Mouse (Mus musculus): ENCODE data around the gene Plekhg5.
A peak's percentile ranks its signal among the peaks of the same experiment; 100 is the strongest.

Gene Plekhg5

DNA sequence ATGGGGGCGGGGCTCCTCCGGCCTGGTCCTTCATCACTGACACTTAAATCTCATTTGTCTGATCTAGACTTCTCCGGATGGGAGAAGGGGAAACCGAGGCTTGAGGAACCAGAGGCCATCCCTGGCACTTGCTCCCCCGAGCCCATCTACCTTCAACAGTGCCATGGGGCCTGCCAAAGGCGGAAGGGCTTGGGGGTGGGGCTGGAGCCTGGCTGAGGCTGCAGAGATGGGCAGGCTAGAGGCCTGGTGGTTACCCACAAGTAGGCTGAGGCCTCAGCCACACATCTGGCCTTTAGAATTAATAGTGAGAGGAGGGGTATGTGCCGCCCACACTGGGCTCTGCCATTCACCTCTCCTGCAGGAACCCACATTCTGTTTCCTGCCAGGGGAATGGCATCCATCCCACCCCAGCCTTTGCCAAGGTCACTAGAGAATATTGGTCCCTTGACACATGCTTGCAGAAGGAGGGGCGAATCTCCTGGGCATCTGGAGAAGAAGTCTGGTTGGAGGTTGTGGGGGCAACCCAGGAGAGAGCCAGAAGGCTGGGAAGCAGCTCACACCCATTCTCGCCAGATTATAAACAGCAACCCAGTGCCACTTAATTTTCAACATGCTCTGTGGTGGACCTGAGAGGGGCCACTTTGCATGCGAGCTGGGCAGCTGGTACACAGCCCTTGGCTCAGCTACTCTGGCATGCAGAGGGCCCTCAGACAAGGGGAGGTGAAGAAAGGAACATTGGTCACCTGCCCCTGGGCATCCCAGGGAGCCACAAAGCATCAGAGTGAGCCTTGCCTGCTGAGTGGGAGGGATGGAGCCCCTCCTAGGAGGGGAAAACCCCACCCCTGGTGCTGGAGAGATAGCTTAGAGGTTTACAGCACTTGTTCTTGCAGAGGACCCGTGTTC, 1.6 kb upstream of the Plekhg5 start:
- no peak for DNase-seq

DNA sequence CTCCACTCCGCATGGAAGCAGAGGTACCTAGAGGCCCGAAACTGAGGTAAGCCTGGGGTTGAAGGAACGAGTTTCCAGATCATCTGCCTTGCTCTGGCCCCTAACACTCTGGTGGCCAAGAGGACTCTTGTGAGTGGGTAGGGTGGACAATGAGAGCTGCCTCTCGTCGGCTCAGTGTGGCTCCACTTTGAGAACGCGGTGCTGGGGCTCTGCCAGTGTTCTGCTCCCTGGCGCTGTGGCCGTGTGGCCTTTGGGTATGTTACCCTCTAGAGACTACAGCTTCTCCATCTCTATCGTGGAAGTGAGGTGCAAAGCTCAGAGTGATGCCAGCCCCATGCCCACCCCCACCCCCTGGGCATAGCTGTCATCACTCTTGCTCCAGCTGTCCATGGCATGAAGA, 357 bp downstream of the Plekhg5 start:
- no peak for DNase-seq

GRCm38 (mm10) chr4:152073715-152074114, 1.4 kb downstream of the Plekhg5 start:
- DNase-seq = no peak

DNA sequence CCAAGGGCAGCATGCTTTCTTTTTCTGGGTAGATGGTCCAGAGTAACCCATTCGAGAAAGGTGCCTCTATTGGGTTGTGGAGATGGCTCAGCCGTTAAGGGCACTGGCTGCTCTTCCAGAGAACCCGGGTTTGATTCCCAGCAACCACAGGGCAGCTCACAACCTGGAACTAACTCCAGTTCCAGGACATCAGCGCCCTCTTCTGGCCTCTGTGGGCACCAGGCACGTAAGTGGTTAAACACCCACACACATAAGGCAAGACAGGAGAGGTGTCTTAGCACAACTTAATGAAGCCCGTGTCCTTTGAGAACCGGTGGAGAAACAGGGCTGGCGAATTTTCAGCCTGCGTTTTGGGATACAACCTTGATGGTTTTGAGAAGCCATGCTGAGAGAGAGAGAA, 2.2 kb downstream of the Plekhg5 start:
- DNase-seq = no peak

- no peak for DNase-seq
These were observed 4.9 kb downstream of the Plekhg5 start for GRCm38 (mm10) chr4:152077191-152077590.

DNA sequence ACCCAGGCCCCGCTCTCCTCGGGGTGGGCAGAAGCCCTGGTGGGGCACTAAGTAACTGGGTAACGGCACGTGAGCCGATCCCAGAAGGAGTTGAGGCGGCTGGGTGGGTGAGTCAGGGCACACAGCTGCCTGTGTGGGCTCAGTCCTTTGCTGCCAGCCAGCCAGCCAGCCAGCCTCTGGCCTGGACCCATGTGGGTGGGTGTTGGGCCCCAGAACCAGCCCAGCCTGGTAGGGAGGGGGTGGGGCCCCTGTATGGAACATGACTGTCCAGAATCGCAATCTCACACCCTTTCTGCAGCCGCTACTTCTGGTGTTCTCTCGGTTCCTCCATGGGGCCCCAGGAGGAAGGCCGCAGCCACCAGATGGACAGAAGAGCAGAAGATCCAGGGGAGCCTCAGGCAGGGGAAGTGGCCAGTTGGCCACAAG, 5.8 kb downstream of the Plekhg5 start:
- no peak for DNase-seq

DNA sequence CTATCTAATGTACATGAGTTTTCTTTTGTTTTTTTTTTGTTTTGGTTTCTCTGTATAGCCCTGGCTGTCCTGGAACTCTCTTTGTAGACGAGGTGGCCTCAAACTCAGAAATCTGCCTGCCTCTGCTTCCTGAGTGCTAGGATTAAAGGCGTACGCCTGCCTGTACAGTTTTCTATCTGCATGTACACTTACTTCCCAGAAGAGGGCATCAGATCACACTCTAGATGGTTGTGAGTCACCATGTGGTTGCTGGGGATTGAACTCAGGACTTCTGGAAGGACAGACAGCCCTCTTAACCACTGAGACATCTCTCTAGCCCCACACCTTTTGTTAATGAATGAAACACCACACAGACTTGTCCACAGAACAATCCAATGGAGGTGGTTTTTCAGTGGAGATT, 7.0 kb downstream of the Plekhg5 start:
- DNase-seq = no peak

- DNase-seq = no peak
These were observed 7.6 kb downstream of the Plekhg5 start for GRCm38 (mm10) chr4:152079931-152080330.

DNA sequence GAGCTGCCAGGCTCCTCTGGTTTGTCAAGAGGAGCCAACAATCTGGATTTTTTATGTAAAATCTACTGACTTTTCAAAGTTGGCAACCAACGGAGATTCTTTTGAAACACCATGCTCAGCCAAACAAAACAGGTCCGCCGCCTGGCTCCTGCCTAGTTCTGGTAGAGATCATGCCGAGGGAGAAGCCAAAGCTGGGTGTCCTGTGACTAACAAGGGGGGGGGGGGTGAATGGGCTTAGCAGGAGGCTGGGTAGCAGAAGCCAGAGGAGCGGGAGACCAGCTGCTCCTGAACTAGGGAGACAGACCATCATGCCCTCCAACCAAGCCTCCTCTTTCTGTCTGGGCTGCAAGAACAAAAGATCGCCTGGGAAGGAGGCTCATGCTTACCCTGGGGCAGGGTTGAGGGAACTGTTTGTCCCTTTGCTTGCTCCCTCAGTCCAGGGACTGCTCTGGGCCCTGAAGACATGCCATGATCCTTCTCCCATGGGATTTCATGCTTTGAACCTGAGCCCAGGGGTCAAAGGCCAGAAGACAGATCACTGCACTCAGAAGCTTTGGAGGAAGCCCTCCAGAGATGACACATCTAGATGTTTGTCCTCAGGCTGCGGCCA, 11.4 kb downstream of the Plekhg5 start:
- DNase-seq = no peak

- DNase-seq = no peak
These were observed 12.3 kb downstream of the Plekhg5 start for GRCm38 (mm10) chr4:152084616-152085015.

DNA sequence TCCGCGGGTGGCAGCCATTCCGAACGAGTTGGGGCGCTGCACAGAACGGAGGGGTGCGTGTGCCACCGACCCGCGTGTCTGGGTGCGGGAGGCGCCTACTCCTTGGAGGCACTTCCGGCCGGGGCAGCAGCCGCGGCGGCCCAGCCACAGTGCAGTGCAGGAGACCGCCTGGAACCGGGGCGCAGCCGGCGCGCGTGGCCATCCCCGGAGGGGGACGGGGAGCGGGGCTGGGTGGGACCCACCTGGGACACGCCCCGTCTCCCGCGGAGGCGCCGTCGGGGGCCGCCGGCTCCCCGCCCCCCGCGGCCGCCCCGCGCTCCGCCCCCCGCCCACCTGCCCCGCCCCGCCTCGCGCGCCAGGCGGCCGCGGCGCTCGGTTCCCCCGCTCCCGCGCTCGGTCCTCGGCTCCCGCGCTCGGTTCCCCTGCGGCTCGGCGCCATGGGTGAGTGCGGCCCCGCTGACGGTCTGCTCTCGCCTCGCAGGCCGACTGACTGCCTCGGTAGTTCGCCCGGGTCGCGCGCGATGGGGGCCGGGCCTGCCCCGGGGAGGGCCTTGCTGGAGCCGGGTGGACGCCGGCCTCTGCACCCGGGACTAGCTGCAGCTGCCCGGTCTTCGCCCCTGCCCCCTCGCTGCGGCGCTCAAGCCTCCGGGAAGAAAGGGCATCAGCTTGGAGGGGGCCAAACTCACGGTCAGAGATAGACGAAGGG, 14.4 kb downstream of the Plekhg5 start:
- peak; percentile 73 for DNase-seq

DNA sequence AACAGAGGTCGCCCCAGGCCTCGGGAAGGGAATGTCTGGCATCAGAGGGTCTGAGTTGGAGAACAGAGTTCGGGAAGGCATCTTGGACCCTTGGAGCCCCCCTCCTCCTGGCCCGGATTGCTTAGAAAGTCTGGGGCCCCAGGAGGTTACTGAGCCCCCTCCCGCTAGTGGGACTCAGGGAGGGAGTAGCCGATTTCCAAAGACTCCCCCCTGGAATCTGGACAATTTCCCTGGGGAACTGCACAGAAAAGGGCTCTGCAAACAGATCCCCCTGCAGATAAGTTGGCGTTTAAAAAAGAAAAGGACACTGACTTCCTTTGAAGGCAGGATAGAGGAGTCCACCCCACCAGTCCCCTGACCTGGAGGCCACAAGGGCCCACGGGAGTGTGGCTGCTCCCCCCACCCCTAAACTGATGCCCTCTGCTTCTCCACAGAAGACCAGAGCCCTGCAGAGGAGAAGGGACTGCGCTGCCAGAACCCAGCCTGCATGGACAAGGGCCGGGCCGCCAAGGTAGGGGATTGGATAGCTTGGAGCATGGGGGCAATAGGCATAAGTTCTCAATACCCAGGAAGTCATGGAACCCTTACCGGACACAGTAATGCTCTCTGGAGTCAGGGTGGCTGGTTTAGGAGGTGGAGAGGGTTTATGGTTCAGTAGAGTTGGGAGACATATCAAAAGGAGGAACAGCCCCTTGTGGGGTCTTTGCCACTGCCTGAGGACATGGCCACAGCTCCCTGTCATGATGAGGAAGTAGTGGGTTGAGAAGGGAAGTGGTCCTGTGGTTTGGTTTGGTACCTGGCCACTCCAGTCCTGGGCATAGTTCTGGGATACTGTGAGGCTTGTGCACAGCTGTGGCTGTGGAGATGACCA, 15.1 kb downstream of the Plekhg5 start:
- DNase-seq = no peak

DNA sequence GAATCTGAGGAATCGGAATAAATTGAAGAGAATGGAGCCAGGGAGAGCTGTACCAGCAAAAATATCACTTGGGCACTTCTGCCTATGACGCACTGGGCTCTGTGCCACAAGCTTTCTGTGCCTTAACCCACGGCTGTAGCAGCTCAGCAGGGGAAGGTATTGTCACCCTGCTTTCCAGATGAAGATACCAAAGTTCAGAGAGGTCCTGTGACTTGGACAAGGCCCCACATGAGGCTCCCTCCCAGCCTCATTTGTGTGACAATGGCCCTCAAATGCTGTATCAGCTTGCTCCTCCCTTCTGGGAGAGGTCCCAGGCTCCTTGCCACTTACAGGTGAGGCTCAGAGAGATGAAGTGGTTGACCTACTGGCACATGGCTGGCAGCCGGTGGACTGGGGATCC, 15.8 kb downstream of the Plekhg5 start:
- peak; percentile 40 for DNase-seq

DNA sequence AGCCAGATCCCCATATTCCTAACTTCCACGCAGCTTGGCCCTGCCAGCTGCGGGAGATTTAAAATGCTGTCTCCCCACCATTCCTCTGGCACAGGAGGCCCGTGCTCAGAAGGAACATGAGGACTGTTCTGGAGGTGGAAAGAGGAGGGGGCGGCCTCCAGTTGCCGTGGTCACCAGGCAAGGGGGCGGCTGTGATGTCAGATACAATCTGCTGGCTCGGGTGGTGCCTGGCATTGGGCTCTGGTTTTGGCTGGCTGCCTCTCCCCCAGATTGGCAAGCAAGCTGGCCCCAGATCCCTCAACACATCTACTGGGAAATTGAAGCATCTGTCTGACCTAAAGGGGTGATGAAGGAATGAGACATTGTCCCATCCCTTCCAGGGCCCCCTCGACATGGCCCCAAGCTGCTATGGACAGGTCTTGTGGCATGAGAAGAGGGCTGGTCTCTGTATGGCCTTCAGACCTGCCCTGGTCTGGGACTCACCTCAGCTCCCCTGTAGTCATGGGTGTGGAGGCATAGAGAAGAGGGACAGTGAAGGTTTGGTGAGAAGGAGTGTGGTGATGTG, 16.3 kb downstream of the Plekhg5 start:
- no peak for DNase-seq

GRCm38 (mm10) chr4:152090191-152090590, 17.9 kb downstream of the Plekhg5 start:
- DNase-seq = no peak

DNA sequence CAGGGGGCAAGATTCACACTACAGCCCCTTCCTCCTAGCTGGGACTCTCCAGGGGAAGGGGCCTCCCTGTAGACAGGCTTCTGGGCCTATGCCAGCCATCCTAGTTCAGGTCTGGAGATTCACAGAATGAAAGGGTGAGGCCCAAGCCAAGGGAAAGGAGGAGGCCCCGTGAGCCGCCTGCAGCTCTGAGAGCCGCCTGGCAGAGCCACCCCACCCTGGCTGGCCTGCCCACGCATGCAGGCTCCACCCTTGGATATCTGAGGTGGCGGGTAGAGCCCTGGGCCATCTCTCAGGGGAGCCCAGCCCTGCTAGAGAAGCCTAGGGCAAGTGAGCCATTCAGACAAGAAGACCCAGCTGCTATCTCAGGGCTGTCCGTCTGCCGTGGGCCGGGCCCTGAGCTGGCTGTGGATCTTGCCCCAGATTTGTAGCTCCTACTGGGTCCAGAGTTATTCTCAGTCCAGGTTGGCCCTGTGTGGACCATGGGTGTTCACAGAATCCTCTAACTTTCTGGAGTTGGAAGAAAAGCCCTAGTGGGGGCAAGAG, 20.5 kb downstream of the Plekhg5 start:
- no peak for DNase-seq

DNA sequence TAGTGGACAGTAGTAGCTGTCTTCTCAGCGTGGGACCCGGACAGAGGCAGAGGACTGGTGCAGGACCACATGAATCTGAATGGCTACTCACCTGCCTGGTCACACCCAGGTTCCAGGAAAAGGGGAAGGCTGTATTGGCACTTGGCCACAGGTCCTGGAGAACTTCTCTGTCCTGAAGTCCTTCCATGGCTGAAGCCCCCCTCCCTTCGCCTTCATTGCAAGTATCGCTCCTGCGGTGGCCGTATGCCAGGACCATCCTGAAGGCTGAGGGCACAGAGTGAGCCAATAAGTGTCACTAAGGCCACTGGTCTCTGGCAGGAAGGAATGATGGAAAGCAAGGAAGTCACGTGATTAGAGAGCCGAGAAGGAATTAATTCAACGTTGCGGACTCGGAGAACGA, 21.9 kb downstream of the Plekhg5 start:
- no peak for DNase-seq

DNA sequence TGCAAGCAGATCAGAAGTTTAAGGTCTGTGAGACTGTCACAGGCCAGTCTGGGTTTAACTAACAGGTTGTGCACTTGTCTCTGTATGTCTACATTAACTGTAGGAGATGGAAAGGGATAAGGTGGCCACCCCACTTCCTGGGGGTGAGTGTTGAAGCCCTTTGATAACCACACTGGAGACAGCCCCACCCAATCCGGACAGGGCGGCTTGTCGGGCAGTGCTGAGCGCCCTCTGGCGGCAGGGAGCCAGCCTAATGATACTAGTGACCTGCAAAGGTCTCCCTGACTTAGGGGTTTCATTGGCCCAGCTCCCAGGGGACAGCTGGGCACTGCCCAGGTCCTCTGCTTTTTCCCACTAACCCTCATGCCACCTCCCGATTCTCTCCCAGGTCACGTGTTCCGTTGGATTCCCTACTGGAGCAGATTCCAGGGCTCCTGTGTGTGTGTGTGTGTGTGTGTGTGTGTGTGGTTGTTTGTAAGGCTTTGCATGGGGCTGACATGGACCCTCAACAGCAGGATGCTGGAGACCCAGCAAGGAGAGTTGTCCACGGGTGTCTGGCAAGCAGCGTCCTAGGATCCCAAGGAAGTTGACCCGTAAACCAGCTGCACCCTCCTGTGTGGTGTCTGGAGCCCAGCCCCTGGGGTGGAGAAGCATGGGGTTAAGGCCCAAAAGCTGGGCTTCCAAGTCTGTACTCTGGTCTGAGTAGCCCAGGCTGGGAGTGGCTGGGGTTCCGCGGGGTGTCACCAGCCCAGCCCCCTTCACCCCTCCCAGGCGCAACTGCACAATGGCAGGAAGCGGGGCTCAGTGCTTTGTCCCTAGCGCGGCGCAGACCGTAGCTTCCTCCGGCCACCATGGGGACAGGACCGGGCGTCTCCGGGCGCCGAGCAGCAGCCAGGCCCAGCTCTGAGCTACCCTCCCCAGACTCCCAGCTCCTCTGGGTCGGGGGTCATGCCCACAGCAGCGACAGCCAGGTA, 23.9 kb downstream of the Plekhg5 start:
- peak; percentile 86 for DNase-seq

GRCm38 (mm10) chr4:152096927-152097326, 24.6 kb downstream of the Plekhg5 start:
- no peak for DNase-seq

GRCm38 (mm10) chr4:152097911-152098799, 25.9 kb downstream of the Plekhg5 start:
- no peak for DNase-seq
